Mouse (Mus musculus): Measurements from ENCODE around the gene Spa17. TPM values are rescaled to one million over a fixed set of nuclear protein-coding genes. Genes with fewer than 3 reads are reported as not detected.

Gene Spa17
- total RNA-seq, 2 experiments from 2014 or later: 2.4 to 4.5 TPM

DNA sequence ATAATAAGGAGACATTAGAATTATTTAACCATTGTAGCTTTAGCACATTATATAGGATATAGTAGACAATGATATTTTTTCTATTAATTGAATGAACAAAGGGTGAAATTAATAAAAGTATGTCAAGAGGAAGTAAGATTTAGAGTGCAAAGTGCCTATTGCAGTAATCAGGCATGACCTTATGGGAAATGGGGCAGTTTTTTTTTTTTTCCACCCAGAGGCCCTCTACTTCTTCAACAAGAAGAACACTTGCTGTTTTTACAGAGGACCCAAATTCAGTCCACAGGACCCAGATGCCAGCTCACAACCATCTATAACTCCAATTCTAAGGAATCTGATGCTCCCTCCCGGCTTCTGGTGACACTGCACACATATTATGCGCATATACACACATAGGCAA, 52.9 kb downstream of the Spa17 start:
- DNase-seq: no peak

DNA sequence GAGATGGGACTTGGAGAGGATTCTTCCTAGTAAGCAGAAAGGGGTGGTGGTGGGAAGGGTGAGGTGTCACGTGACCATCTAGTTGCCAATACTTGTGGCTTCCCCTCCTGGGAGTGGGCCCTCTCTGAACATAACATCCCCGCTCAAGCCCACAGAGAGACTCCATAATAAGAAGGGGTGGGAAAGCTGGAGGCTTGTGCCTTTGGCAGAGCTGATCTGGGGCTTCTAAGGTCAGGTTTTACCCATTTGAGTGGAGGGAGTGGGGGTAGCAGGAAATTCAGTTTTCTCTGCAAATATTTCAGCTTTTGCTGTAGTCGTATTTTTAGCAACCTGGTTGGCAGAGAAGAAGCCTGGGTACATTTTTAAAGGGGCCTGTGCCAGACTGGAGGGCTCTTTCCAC, 57.2 kb downstream of the Spa17 start:
- no peak for DNase-seq

DNA sequence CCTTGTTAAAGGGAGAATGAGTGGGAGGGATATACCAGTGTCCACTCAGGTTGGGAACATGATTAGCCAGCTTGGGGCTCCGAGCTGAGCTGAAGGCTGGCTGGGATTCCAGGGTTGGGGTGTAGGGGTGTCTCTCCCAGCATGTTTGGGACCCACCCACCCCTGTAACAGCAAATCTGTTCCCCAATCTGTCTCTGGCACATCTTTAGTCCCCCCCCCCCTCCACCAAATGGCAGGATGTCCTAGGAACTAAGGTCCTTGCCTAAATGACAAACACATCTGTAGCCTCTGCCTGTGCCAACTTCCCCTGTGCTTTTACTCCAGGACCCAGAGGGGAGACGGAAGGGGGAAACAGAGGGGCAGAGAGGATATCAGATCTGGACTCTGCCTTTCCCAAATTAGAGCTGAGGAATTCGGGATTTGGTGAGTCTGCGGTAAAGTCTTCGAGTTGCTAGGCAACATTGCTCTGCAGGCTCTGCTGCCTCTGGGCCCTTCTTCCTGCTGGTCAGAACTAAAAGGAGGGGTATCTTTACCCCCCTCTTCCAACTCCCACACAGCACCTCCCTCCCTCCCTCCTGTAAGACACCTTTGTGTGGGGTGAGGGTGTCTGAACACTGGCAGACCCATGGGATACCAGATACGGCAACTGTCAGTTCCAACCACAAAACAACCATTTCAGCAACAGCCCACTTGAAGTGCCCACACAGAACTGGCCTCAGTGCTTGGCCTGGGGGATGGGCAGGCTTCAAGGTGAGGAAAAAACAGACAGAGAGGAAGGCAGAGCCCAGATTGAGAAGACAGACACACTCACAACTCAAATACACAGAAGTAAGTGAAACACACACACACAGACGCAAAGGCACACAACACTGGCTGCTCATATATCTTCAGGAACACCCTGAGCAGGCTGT, 58.4 kb downstream of the Spa17 start, which contains the start of gene Siae:
Gene Siae, plus strand, starts transcription at position 861 of the 911 bp plus-strand sequence.
- DNase-seq: no peak

DNA sequence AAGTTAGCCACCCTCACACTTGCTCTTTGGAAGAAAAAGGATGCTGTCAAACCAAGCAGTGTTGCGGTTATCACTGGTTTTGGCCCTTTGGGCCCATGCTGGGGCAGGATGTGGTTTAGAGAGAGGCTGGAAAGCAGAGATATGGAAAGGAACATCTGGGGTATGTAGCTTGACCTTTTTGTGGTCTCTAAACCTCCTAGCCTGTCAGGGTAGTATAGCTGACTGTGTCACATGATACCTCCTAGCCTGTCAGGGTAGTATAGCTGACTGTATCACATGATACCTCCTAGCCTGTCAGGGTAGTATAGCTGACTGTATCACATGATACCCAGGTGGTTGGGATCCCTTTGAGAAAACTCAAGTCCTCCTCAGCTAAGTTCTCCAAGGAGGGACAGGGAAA, 59.2 kb downstream of the Spa17 start:
- no peak for DNase-seq

Other genes starting within 250 kb of the Spa17 start
- gene Hepacam, start 246.4 kb downstream of the Spa17 start, total RNA-seq (2021): not detected
- 10 to 100 TPM; 32.6 to 33.2 TPM for gene Robo4, start 211.8 kb downstream of the Spa17 start, total RNA-seq (2021)
- under 1 TPM in 1 of 2 experiments, not detected in 1; 0.05 TPM for gene Robo3, start 180.5 kb downstream of the Spa17 start, total RNA-seq (2021)
- 10 to 100 TPM; 15.2 to 20.6 TPM for gene Msantd2, start 124.4 kb downstream of the Spa17 start, total RNA-seq (2021)
- 10 to 100 TPM; 88.8 to 91.3 TPM for gene Esam, start 85.6 kb downstream of the Spa17 start, total RNA-seq (2021)
- 1 to 10 TPM; 6.4 to 7.9 TPM for gene Vsig2, start 74.5 kb downstream of the Spa17 start, total RNA-seq (2021)
- 1 to 10 TPM; 2.0 to 3.1 TPM for gene Nrgn, start 60.8 kb downstream of the Spa17 start, total RNA-seq (2021)
- 1 to 10 TPM; 6.5 to 6.6 TPM for gene Siae, start 58.0 kb downstream of the Spa17 start, total RNA-seq (2021)
- gene Tbrg1, start 43.6 kb upstream of the Spa17 start, total RNA-seq (2021): 10 to 100 TPM; 60.8 to 61.8 TPM
- gene Panx3, start 55.5 kb upstream of the Spa17 start, total RNA-seq (2021): not detected
- gene Olfr160, start 102.5 kb upstream of the Spa17 start, total RNA-seq (2021): not detected
- gene Olfr874, start 131.4 kb upstream of the Spa17 start, total RNA-seq (2021): not detected
- gene Olfr875, start 158.1 kb upstream of the Spa17 start, total RNA-seq (2021): not detected
- not detected for gene Olfr876, start 189.3 kb upstream of the Spa17 start, total RNA-seq (2021)
- gene Olfr877, start 240.5 kb upstream of the Spa17 start, total RNA-seq (2021): not detected

All from heart, postnatal 4 days (tissue).